Mouse (Mus musculus) hindbrain, embryonic 16.5 days (tissue): ENCODE measurements at regions not wholly inside any gene's neighbourhood (a gene's known extent, or its start where the extent isn't known, plus 50 kb on each side); places are given as distances from the start of the nearest gene placed in this dataset.
A peak's percentile ranks its signal among the peaks of the same experiment; 100 is the strongest.
"Not testable (repeated sequence)": the region's sequence is repeated elsewhere in the genome, so short reads cannot be mapped to it uniquely, and the experiment has no call there.

ENCODE experiments used
- ATAC-seq: fragments of 200-750 bp; cut with Nextera tagmentation; 2 replicates; pipeline ENCODE4 v1.8.0; 2017; ENCODE audit warnings: moderate TSS enrichment, moderate library complexity
- H3K27ac ChIP-seq: fragments of 300-500 bp; sonication (generic); 2 replicates; pipeline ENCODE4 v1.5.1; 2014; ENCODE audit warnings: low read depth, mild to moderate bottlenecking, control low read depth, low read length, moderate library complexity
- H3K27me3 ChIP-seq: fragments of 300-500 bp; sonication (generic); replicated peaks from 2 replicates; pipeline ENCODE4 v1.6.1; 2014; ENCODE audit warnings: low read length; ENCODE audit not compliant: control insufficient read depth, insufficient read depth
- H3K36me3 ChIP-seq: fragments of 300-500 bp; sonication (generic); 2 replicates; pipeline ENCODE4 v1.6.1; 2014; ENCODE audit warnings: mild to moderate bottlenecking, low read length, moderate library complexity, mixed read lengths; ENCODE audit not compliant: control insufficient read depth, insufficient read depth
- H3K4me1 ChIP-seq: fragments of 300-500 bp; sonication (generic); 2 replicates; pipeline ENCODE4 v1.6.1; 2014; ENCODE audit warnings: low read depth, low read length; ENCODE audit not compliant: control insufficient read depth, insufficient read depth
- H3K4me2 ChIP-seq: fragments of 300-500 bp; sonication (generic); 2 replicates; pipeline ENCODE4 v1.6.1; 2014; ENCODE audit warnings: mild to moderate bottlenecking, low read length, control low read depth, moderate library complexity
- H3K4me3 ChIP-seq: fragments of 300-500 bp; sonication (generic); 2 replicates; pipeline ENCODE4 v1.5.1; 2014; ENCODE audit warnings: mild to moderate bottlenecking, low read length, control low read depth, moderate library complexity
- H3K9ac ChIP-seq: fragments of 300-500 bp; sonication (generic); 2 replicates; pipeline ENCODE4 v1.6.1; 2014; ENCODE audit warnings: low read depth, mild to moderate bottlenecking, control low read depth, low read length, moderate library complexity
- H3K9me3 ChIP-seq: fragments of 300-500 bp; sonication (generic); 2 replicates; pipeline ENCODE4 v1.6.1; 2014; ENCODE audit warnings: mild to moderate bottlenecking, low read length, moderate library complexity; ENCODE audit not compliant: control insufficient read depth
- WGBS: fragments of 180-500 bp; shearing (Covaris S2); extraction: QIAGEN DNeasy Blood & Tissue Kit; methylation state at CpG from one replicate; pipeline ENCODE4 v1.1.7; 2014; 5-methylcytosine and 5-hydroxymethylcytosine counted together

DNA sequence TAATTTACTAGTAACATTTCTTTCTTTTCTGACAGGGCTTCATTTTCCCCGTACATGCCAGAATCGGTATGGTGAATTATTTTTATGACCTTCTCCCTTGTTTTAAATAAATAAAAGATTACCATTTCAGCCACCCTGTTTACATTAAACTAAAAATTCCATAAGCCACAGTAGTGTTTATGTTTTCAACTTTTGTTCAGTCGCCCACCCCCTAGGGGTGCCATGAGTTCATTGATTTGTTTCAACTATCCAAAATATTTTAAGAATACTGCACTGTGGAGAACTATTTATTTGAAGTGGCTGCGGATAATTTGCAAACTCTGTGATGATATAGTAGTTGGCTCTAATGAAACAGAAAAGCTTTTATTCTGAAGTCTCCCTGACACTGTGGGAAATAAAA, 132.9 kb downstream of the Tfec start:
- Histone ChIP-seq H3K36me3 (no peaks in the 10 kb centered on the region), H3K4me2 (no peak overlapping the region), H3K9ac (no peak overlapping the region), H3K4me3 (no peak overlapping the region), H3K9me3 (no peaks in the 10 kb centered on the region), H3K27ac (no peak overlapping the region), H3K27me3 (no peaks in the 10 kb centered on the region), H3K4me1 (no peaks in the 10 kb centered on the region)
- ATAC-seq = no peak
- WGBS = 71% methylated on average over 4 of the region's 4 CpGs

DNA sequence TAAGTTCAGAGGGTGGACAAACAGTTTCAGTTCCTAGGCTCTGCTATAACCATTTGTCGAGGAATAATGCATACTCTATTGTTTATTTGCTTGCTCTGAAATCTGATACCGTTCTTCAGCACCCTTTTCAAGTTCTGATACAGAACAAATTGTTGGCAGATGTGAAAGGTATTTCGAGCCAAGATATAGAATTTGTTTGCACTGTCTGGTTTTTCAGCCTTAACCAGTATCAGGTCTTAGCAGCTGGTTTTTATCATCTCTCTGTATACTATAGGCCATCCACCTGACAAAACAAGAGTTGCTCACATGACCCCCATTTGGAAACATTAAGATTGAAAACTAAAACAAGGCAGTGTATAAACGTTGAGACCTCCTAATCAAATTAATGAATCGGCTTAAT, 133.5 kb downstream of the Tfec start:
- 79% methylated on average over 5 of the region's 5 CpGs for WGBS
- no peak overlapping the region for H3K4me2 ChIP-seq
- H3K27me3 ChIP-seq = no peaks in the 10 kb centered on the region
- H3K9ac ChIP-seq = no peak overlapping the region
- no peak overlapping the region for H3K4me3 ChIP-seq
- no peak for ATAC-seq
- H3K36me3 ChIP-seq = no peaks in the 10 kb centered on the region
- H3K9me3 ChIP-seq = no peaks in the 10 kb centered on the region
- H3K4me1 ChIP-seq = no peaks in the 10 kb centered on the region
- no peak overlapping the region for H3K27ac ChIP-seq

DNA sequence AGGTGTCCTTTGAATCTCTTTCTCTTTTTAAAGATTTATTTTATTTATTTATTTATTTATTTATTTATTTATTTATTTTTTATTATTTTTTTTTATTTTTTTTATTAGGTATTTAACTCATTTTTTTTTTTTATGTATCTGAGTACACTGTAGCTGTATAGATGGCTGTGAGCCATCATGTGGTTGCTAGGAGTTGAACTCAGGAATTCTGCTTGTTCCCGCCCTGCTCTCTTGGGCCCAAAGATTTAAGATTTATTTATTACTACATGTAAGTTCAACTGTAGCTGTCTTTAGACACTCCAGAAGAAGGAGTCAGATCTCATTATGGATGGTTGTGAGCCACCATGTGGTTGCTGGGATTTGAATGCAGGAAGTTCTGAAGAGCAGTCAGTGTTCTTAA, 143.2 kb downstream of the Tfec start:
- ATAC-seq, H3K36me3 ChIP-seq, H3K9me3 ChIP-seq, H3K27ac ChIP-seq, H3K4me3 ChIP-seq, H3K4me2 ChIP-seq, H3K9ac ChIP-seq, H3K4me1 ChIP-seq, H3K27me3 ChIP-seq: not testable (repeated sequence)
- WGBS = 30% methylated on average over 1 of the region's 1 CpGs

DNA sequence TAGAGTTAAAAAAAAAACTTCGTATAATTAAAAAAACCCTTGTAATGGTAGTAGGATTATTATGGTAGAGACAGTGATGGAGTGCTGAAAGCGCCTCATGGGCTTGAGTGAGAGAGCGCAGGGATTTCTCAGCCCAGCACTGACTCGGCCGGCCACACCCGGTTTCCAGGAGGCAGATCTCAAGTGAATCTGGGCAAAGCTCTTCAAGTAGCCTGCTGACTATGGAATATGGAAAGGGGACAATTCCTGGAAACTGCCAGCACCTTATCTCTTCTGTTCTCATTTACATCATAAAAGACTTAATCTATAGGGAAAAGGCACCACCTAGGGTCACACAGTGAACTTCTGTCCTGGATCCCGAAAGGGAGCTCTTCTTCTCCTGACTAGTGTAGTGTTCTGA, 165.1 kb downstream of the Tfec start:
- no peaks in the 10 kb centered on the region for H3K36me3 ChIP-seq
- WGBS = 71% methylated on average over 7 of the region's 7 CpGs
- H3K27me3 ChIP-seq = no peaks in the 10 kb centered on the region
- H3K9ac ChIP-seq = no peak overlapping the region
- H3K4me2 ChIP-seq = no peak overlapping the region
- H3K4me1 ChIP-seq = no peaks in the 10 kb centered on the region
- H3K4me3 ChIP-seq = no peak overlapping the region
- ATAC-seq = no peak
- H3K9me3 ChIP-seq = no peaks in the 10 kb centered on the region
- H3K27ac ChIP-seq = no peak overlapping the region

DNA sequence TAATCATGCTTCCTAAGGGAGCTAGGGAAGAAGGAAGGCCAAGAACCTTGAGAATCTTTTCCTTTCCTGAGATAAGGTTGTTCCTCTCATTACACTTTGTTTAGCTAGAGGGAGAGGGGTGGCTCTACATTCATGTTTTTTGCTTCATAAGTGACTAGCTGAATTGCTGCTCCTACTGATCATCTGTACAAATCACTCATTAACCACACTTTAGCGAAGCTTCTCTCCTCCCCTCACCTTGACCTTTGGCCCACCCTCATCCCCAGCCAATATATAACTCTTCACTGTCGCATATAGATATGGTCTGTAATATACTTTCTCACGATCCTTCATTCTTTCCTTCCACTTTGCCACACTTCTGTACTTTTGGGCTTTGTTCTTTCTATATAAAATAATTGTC, 166.1 kb downstream of the Tfec start:
- no peak overlapping the region for H3K4me2 ChIP-seq
- no peak overlapping the region for H3K4me3 ChIP-seq
- H3K36me3 ChIP-seq = no peaks in the 10 kb centered on the region
- H3K27ac ChIP-seq = no peak overlapping the region
- no peaks in the 10 kb centered on the region for H3K9me3 ChIP-seq
- no peaks in the 10 kb centered on the region for H3K4me1 ChIP-seq
- no peaks in the 10 kb centered on the region for H3K27me3 ChIP-seq
- H3K9ac ChIP-seq = no peak overlapping the region
- 82% methylated on average over 3 of the region's 3 CpGs for WGBS
- no peak for ATAC-seq

DNA sequence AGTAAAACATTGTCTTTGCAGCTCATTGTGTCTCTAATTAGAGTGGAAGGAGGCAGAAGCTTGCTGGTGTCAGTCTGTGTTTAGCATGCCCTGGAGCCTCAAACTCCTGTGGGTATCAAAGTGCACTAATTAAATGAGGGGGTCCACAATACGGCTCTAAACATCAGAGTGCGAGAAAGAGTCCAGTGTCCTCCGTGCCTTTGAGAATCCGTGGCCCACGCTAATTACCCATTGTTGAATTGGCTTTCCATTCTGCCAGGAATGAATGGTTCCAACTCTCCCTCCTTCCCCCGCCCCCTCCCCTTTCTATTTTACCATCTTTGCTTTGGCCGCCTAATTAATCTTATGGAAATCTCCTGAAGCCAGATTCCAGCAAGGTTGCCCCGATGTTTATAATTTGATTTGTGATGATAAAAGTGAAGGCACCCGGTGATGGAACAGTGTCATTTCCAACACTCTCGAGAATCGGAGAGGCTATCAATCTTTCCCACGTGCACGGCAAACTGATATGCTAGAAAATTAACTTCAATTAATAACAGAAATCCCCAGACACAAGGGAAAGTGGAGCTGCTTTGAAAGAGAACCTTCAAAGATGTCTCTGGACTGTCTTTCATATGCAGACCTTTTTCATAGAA, 170.9 kb downstream of the Tfec start:
- no peaks in the 10 kb centered on the region for H3K27me3 ChIP-seq
- 12% methylated on average over 13 of the region's 13 CpGs for WGBS
- no peak overlapping the region for H3K27ac ChIP-seq
- H3K4me2 ChIP-seq = peak overlapping the region; percentile 52
- H3K36me3 ChIP-seq = no peaks in the 10 kb centered on the region
- H3K9ac ChIP-seq = no peak overlapping the region
- H3K4me3 ChIP-seq = peak overlapping the region; percentile 21
- peak; percentile 85 for ATAC-seq
- no peaks in the 10 kb centered on the region for H3K9me3 ChIP-seq
- H3K4me1 ChIP-seq = no peaks in the 10 kb centered on the region

DNA sequence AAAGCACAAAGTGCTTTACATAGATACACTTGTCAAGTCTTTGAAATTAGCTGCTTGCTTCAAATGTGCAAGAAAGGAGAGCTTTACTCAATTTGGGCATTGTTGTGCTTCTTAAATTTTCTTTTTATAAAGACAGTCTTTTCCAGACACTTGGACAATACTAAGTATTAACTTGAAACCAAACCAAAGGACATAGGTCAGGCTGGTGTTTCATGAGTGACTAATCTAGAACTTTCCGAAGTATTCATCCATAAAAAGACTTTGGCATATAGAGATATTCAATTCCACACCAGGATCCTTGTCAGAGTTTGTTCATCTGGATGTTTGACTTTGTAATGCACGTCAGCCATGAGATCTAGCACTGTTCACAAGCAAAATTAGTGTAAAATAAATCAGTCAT, 173.0 kb downstream of the Tfec start:
- Histone ChIP-seq H3K27me3 (no peaks in the 10 kb centered on the region), H3K36me3 (no peaks in the 10 kb centered on the region), H3K4me1 (no peaks in the 10 kb centered on the region), H3K4me2 (no peak overlapping the region), H3K9me3 (no peaks in the 10 kb centered on the region), H3K4me3 (no peak overlapping the region), H3K9ac (no peak overlapping the region), H3K27ac (no peak overlapping the region)
- ATAC-seq = no peak
- 90% methylated on average over 2 of the region's 2 CpGs for WGBS

DNA sequence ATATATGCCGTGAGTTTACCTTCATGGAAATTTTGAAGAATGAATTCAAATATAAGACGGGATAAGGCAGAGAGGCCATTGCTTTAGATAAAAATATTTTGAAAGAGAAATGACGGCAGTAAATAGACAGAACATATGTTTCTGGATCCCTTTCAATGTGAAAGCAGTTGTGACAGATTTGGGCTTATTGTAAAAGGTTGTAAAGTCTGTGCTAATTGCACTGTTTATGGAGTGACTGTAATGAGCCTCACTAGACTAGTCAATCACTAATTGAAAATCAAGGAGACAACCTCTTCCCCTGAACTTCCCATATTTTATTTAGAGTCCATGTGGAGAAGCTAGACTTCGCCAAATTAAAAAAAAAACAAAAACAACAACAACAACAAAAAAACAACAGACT, 193.7 kb downstream of the Tfec start:
- Histone ChIP-seq H3K27ac (no peak overlapping the region), H3K36me3 (no peaks in the 10 kb centered on the region), H3K4me1 (no peaks in the 10 kb centered on the region), H3K9me3 (no peaks in the 10 kb centered on the region), H3K27me3 (no peaks in the 10 kb centered on the region), H3K4me3 (no peak overlapping the region), H3K9ac (no peak overlapping the region), H3K4me2 (no peak overlapping the region)
- 90% methylated on average over 4 of the region's 4 CpGs for whole genome bisulfite sequencing
- ATAC-seq = no peak

DNA sequence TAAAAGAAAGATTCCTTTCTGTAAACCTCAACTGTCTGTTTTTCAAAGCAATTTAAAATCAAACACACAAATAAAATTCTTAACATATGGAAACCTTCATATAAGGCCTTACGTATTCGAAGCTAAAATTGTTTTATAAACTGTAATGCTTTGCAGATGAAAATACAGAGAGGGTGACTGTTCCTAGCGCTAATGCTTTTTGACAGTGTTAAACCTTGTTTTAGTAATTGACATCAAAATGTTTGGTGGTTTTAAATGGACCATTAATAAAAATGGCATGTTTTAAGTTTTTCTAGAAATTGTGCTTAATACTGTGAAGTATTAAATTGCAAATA, 194.9 kb downstream of the Tfec start:
- Histone ChIP-seq H3K27ac (no peak overlapping the region), H3K9ac (no peak overlapping the region), H3K36me3 (no peaks in the 10 kb centered on the region), H3K27me3 (no peaks in the 10 kb centered on the region), H3K9me3 (no peaks in the 10 kb centered on the region), H3K4me2 (no peak overlapping the region), H3K4me3 (no peak overlapping the region), H3K4me1 (no peaks in the 10 kb centered on the region)
- WGBS = 91% methylated on average over 3 of the region's 3 CpGs
- no peak for ATAC-seq
